ENCODE assay signal across 35 mouse cellular contexts in genomic region chr4:117921358-117921757, GRCm38 (mm10). TPM values are rescaled to one million over a fixed set of nuclear protein-coding genes. Genes with fewer than 3 reads are reported as not detected.
"Had no signal": no experiment of that assay in that cellular context is flagged by ENCODE, and none has a peak within 500 bp of the region (broad histone marks: within the 10 kb centered on the region; RNA-seq: fewer than 3 reads in every experiment).

No protein-coding gene starts in this region.

- ATAC-seq: hindbrain, embryonic 16.5 days; hindbrain, postnatal 0 days; inflammation-experienced regulatory T-cells, adult 6 months; intestine, embryonic 15.5 days; intestine, embryonic 16.5 days; intestine, postnatal 0 days had no signal

- H3K27ac ChIP-seq: heart, adult 2 months; heart, embryonic 10.5 days; heart, embryonic 13.5 days; heart, embryonic 15.5 days; hindbrain, embryonic 10.5 days; hindbrain, embryonic 12.5 days; hindbrain, embryonic 13.5 days; hindbrain, embryonic 14.5 days; hindbrain, embryonic 15.5 days; hindbrain, postnatal 0 days; intestine, embryonic 15.5 days; kidney, embryonic 15.5 days; kidney, postnatal 0 days; layer of hippocampus, adult 2 months had no signal

- H3K36me3 ChIP-seq: heart, embryonic 10.5 days; heart, embryonic 12.5 days; heart, embryonic 13.5 days; heart, embryonic 15.5 days; hindbrain, embryonic 10.5 days; hindbrain, embryonic 12.5 days; hindbrain, embryonic 13.5 days; hindbrain, embryonic 15.5 days; intestine, embryonic 15.5 days; kidney, embryonic 15.5 days had no signal

- H3K4me3 ChIP-seq: heart, adult 2 months; heart, embryonic 10.5 days; heart, embryonic 12.5 days; heart, embryonic 13.5 days; heart, embryonic 15.5 days; hindbrain, embryonic 10.5 days; hindbrain, embryonic 12.5 days; hindbrain, embryonic 13.5 days; hindbrain, embryonic 15.5 days; intestine, embryonic 15.5 days; kidney, embryonic 15.5 days; layer of hippocampus, adult 2 months had no signal

- DNase-seq: heart, adult 2 months; heart, postnatal 10 days; heart, postnatal 14 days; heart, postnatal 36 days; heart, postnatal 4 days; kidney, adult 11 months; kidney, adult 18-20 months; kidney, adult 2 months; kidney, adult 9 months; kidney, postnatal 10 days; kidney, postnatal 14 days; kidney, postnatal 25 days; kidney, postnatal 36 days; kidney, postnatal 4 days; layer of hippocampus, adult 9-11 months; layer of hippocampus, postnatal 36 days had no signal

- H3K9me3 ChIP-seq: heart, embryonic 10.5 days; heart, embryonic 12.5 days; heart, embryonic 13.5 days; heart, embryonic 15.5 days; hindbrain, embryonic 10.5 days; hindbrain, embryonic 12.5 days; hindbrain, embryonic 13.5 days; hindbrain, embryonic 15.5 days; intestine, embryonic 15.5 days; kidney, embryonic 15.5 days had no signal

- H3K9ac ChIP-seq: heart, embryonic 12.5 days; heart, embryonic 13.5 days; heart, embryonic 15.5 days; hindbrain, embryonic 12.5 days; hindbrain, embryonic 13.5 days; hindbrain, embryonic 14.5 days; hindbrain, embryonic 15.5 days; intestine, embryonic 15.5 days; kidney, embryonic 15.5 days had no signal

RNA-seq across cellular contexts. Expression of gene Artn, which starts 8.2 kb away (rescaled TPM):
- total RNA-seq: heart, adult 2 months; heart, postnatal 14 days had no signal
- polyA plus RNA-seq: inflammation-experienced regulatory T-cells, adult 6 months had no signal

RNA-seq across cellular contexts. Expression of gene B4galt2, which starts 38.1 kb away (rescaled TPM):
- total RNA-seq: hematopoietic stem cell, adult 5-6 weeks had no signal
- polyA plus RNA-seq: inflammation-experienced regulatory T-cells, adult 6 months had no signal
